Mouse (Mus musculus) E14TG2a.4 (cell line): ENCODE results near the gene Cyp4v3.

Experiments used
- H3K27me3 ChIP-seq: 2 replicates; pipeline ENCODE4 v1.6.1; 2014; ENCODE audit warnings: low read length, control low read depth; ENCODE audit not compliant: insufficient read depth
- H3K36me3 ChIP-seq: 2 replicates; pipeline ENCODE4 v1.6.1; 2014; ENCODE audit warnings: low read length, control low read depth; ENCODE audit not compliant: insufficient read depth
- H3K4me1 ChIP-seq: replicated peaks from 2 replicates; pipeline ENCODE4 v1.6.1; 2014; ENCODE audit warnings: low read depth, low read length, control low read depth
- H3K4me3 ChIP-seq: replicated peaks from 2 replicates; pipeline ENCODE4 v1.5.1; 2014; ENCODE audit warnings: mild to moderate bottlenecking, low read length
- H3K9me3 ChIP-seq: 2 replicates; pipeline ENCODE4 v1.6.1; 2014; ENCODE audit warnings: low read length, control low read depth
- CTCF ChIP-seq: conservative IDR thresholded peaks from 2 replicates; pipeline ENCODE4 v1.5.1; 2014; ENCODE audit warnings: low read length
- NANOG ChIP-seq: IDR thresholded peaks from 2 replicates; pipeline ENCODE4 v1.6.1; 2014; ENCODE audit warnings: borderline replicate concordance, low read length, mixed read lengths
- POU5F1 ChIP-seq: IDR thresholded peaks from 2 replicates; pipeline ENCODE4 v1.6.1; 2014; ENCODE audit warnings: low read length, borderline replicate concordance

Cyp4v3 gene

GRCm38 (mm10) chr8:45302390-45302789 is 30.6 kb downstream of the Cyp4v3 start:
- no peak for TF ChIP-seq POU5F1
- TF ChIP-seq NANOG: no peak
- no peak for TF ChIP-seq CTCF
- Histone ChIP-seq H3K9me3 (no peaks in the 10 kb centered on the region), H3K36me3 (no peaks in the 10 kb centered on the region), H3K4me3 (no peak overlapping the region), H3K4me1 (no peaks in the 10 kb centered on the region), H3K27me3 (no peaks in the 10 kb centered on the region)

DNA sequence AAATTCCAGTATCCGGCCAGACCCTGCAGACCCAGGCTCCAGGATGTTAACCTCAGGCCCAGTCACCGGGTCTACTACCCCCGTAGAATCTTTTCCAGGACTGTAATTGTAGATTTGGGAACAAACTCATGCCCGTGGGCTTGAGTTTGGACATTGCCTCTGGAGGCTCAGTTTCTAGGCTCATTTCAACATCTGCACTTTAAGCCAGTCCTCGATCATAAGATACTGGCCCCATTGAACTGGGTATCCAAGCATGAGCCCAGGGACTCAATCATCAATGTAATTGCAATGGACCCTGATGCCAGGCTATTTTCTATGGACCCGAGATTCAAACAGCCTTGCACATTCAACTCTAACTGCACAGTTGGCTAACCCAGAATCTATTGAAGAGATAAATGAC is 37.7 kb downstream of the Cyp4v3 start:
- Histone ChIP-seq H3K27me3 (no peaks in the 10 kb centered on the region), H3K9me3 (peaks cover 13% of the 10 kb centered on the region), H3K4me3 (no peak overlapping the region), H3K36me3 (no peaks in the 10 kb centered on the region), H3K4me1 (no peaks in the 10 kb centered on the region)
- no peak for TF ChIP-seq POU5F1
- no peak for TF ChIP-seq CTCF
- no peak for TF ChIP-seq NANOG

- Histone ChIP-seq H3K27me3 (no peaks in the 10 kb centered on the region), H3K36me3 (no peaks in the 10 kb centered on the region), H3K4me1 (no peaks in the 10 kb centered on the region), H3K4me3 (no peak within 1 kb of the TSS), H3K9me3 (peaks cover 13% of the 10 kb centered on the region)
- TF ChIP-seq CTCF (no peak), POU5F1 (no peak), NANOG (no peak)
These were observed 38.3 kb downstream of the Cyp4v3 start, which contains the start of gene Klkb1 for GRCm38 (mm10) chr8:45294687-45295086. TSS of gene Klkb1 (minus strand) at chr8:45294859.

DNA sequence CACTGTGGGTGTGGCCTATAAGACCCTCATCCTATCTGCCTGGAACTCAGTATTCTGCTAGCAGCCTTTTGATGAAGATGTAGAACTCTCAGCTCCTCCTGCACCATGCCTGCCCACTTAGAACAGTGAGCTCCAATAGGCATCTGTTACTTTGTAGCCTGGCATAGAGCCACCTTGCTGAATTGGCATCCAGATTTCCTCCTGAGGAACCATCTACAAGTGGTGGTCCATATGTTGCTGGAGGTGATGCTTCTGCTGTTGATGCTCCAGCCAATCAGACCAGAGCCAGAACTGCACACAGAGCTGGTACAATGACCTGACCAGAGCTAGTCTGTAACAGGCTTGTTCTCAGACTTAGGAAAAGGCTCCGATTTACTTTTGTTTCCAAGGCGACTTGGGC is 41.2 kb downstream of the Cyp4v3 start:
- Histone ChIP-seq H3K27me3 (no peaks in the 10 kb centered on the region), H3K36me3 (no peaks in the 10 kb centered on the region), H3K4me3 (no peak overlapping the region), H3K4me1 (no peaks in the 10 kb centered on the region), H3K9me3 (peaks cover 13% of the 10 kb centered on the region)
- no peak for TF ChIP-seq POU5F1
- TF ChIP-seq CTCF: no peak
- no peak for TF ChIP-seq NANOG

GRCm38 (mm10) chr8:45281630-45282029 is 51.4 kb downstream of the Cyp4v3 start:
- Histone ChIP-seq H3K4me1 (peaks cover 5% of the 10 kb centered on the region; the same call in 1 of the 2 replicates), H3K9me3 (no peaks in the 10 kb centered on the region), H3K4me3 (no peak overlapping the region), H3K36me3 (no peaks in the 10 kb centered on the region), H3K27me3 (peaks cover 5% of the 10 kb centered on the region; the same call in 1 of the 2 replicates)
- no peak for TF ChIP-seq POU5F1
- TF ChIP-seq CTCF: no peak
- no peak for TF ChIP-seq NANOG

- Histone ChIP-seq H3K9me3 (no peaks in the 10 kb centered on the region), H3K27me3 (peaks cover 5% of the 10 kb centered on the region; the same call in 1 of the 2 replicates), H3K4me1 (peaks cover 5% of the 10 kb centered on the region; the same call in 1 of the 2 replicates), H3K4me3 (no peak overlapping the region), H3K36me3 (no peaks in the 10 kb centered on the region)
- TF ChIP-seq POU5F1: no peak
These were observed 55.6 kb downstream of the Cyp4v3 start for GRCm38 (mm10) chr8:45277453-45277852.

- Histone ChIP-seq H3K4me1 (peaks cover 5% of the 10 kb centered on the region; the same call in 1 of the 2 replicates), H3K4me3 (no peak overlapping the region), H3K9me3 (no peaks in the 10 kb centered on the region), H3K36me3 (no peaks in the 10 kb centered on the region), H3K27me3 (peaks cover 5% of the 10 kb centered on the region; the same call in 1 of the 2 replicates)
- TF ChIP-seq POU5F1 (no peak), NANOG (no peak), CTCF (no peak)
These were observed 58.7 kb downstream of the Cyp4v3 start for GRCm38 (mm10) chr8:45274317-45274716.

DNA sequence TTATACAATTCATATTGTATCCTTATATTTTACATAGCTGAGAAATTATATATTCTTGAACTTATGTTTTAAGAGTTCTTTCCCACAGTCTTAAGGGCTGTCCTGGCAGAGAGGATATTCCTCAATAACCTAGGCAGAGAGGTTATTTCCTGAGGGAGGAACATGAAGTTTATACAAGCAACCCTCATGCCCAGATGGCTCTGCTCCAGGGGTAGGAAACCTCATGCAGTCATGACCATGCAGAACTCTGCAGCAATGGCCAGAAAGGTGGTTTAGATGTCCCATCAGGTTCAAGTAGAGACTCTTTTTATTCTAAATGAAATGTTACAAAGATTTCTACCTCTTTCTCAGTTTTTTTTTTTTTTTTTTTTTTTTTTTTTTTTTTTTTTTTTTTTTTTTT is 64.0 kb downstream of the Cyp4v3 start:
- H3K9me3 ChIP-seq: peaks cover 21% of the 10 kb centered on the region
- no peaks in the 10 kb centered on the region for H3K27me3 ChIP-seq
- no peak overlapping the region for H3K4me3 ChIP-seq
- H3K4me1 ChIP-seq: peaks cover 10% of the 10 kb centered on the region
- TF ChIP-seq POU5F1: no peak
- TF ChIP-seq CTCF: no peak
- no peak for TF ChIP-seq NANOG
- H3K36me3 ChIP-seq: no peaks in the 10 kb centered on the region

GRCm38 (mm10) chr8:45268485-45268884 is 64.5 kb downstream of the Cyp4v3 start:
- Histone ChIP-seq H3K9me3 (peaks cover 21% of the 10 kb centered on the region), H3K27me3 (no peaks in the 10 kb centered on the region)

More at GRCm38 (mm10) chr8:45268485-45268884, 64.5 kb downstream of the Cyp4v3 start:
- Histone ChIP-seq H3K4me1 (peaks cover 10% of the 10 kb centered on the region), H3K36me3 (no peaks in the 10 kb centered on the region), H3K4me3 (no peak overlapping the region)
- TF ChIP-seq POU5F1 (no peak), CTCF (no peak), NANOG (no peak)
